Mouse (Mus musculus) limb, embryonic 13.5 days (tissue): ENCODE results near the gene Pard6a. TPM values are rescaled to one million over a fixed set of nuclear protein-coding genes. Genes with fewer than 3 reads are reported as not detected.
A peak's percentile ranks its signal among the peaks of the same experiment; 100 is the strongest.

Experiments
- ATAC-seq: fragments of 200-750 bp; cut with Nextera tagmentation; 2 replicates; pipeline ENCODE4 v1.8.0; 2017; ENCODE audit warnings: low read depth, moderate number of reproducible peaks, moderate TSS enrichment; ENCODE audit not compliant: low FRiP score
- H3K27ac ChIP-seq: fragments of 300-500 bp; sonication (generic); 2 replicates; pipeline ENCODE4 v1.5.1; 2015; ENCODE audit warnings: inconsistent platforms, mild to moderate bottlenecking, moderate library complexity
- H3K27me3 ChIP-seq: fragments of 300-500 bp; sonication (generic); 2 replicates; pipeline ENCODE4 v1.6.1; 2015; ENCODE audit warnings: mild to moderate bottlenecking, inconsistent platforms
- H3K36me3 ChIP-seq: fragments of 300-500 bp; sonication (generic); 2 replicates; pipeline ENCODE4 v1.6.1; 2015; ENCODE audit warnings: inconsistent platforms, mild to moderate bottlenecking, moderate library complexity
- H3K4me1 ChIP-seq: fragments of 300-500 bp; sonication (generic); 2 replicates; pipeline ENCODE4 v1.6.1; 2015; ENCODE audit warnings: inconsistent platforms
- H3K4me2 ChIP-seq: fragments of 300-500 bp; sonication (generic); replicated peaks from 2 replicates; pipeline ENCODE4 v1.6.1; 2015; ENCODE audit warnings: inconsistent platforms, mild to moderate bottlenecking, moderate library complexity
- H3K4me3 ChIP-seq: fragments of 300-500 bp; sonication (generic); 2 replicates; pipeline ENCODE4 v1.5.1; 2015; ENCODE audit warnings: moderate library complexity, mild to moderate bottlenecking, inconsistent platforms
- H3K9ac ChIP-seq: fragments of 300-500 bp; sonication (generic); 2 replicates; pipeline ENCODE4 v1.6.1; 2015; ENCODE audit warnings: mild to moderate bottlenecking, inconsistent platforms
- H3K9me3 ChIP-seq: fragments of 300-500 bp; sonication (generic); 2 replicates; pipeline ENCODE4 v1.6.1; 2016; ENCODE audit warnings: inconsistent platforms
- WGBS: fragments of 180-500 bp; shearing (Covaris S2); methylation state at CpG from one replicate; pipeline ENCODE4 v1.1.7; 2015; 5-methylcytosine and 5-hydroxymethylcytosine counted together
- polyA plus RNA-seq: library from polyadenylated mRNA; unstranded; fragments of >200 nt; fragmentation: Nextera tagmentation; extraction: Ambion mirVana; gene quantifications from 2 replicates; pipeline ENCODE4 v1.2.1, GENCODE M21; 2015

Pard6a gene
- polyA plus RNA-seq, 1 experiment from 2014 or later = 17.7 TPM

DNA sequence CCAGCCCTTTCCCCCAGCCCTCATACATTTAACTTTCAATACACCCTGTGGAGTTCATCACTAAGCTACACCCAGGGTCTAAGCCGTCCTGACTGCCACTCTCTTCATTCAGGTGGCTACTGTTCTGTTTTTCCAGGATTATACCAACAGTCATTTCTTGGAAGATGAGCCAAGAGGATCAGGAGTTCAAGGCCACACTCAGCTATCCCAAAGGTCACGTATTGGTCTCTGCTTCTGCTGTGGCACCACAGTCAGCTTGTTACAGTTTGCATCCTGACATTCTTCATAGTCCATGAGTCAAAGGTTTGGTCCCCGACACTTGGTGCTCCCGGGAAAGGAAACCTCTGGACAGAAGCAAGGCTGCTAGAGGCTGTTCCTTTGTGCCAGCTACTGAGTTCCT, 18.7 kb downstream of the Pard6a start:
- H3K4me3 ChIP-seq = no peak overlapping the region
- H3K4me1 ChIP-seq = 0 out of 2 replicates have a peak, but pooled peaks cover 5% of the 10 kb centered on the region
- WGBS = 89% methylated on average over 4 of the region's 4 CpGs
- no peak overlapping the region for H3K27ac ChIP-seq
- ATAC-seq = no peak
- peaks cover 43% of the 10 kb centered on the region for H3K36me3 ChIP-seq
- no peak overlapping the region for H3K9ac ChIP-seq
- no peaks in the 10 kb centered on the region for H3K9me3 ChIP-seq
- H3K4me2 ChIP-seq = no peak overlapping the region
- H3K27me3 ChIP-seq = no peaks in the 10 kb centered on the region

DNA sequence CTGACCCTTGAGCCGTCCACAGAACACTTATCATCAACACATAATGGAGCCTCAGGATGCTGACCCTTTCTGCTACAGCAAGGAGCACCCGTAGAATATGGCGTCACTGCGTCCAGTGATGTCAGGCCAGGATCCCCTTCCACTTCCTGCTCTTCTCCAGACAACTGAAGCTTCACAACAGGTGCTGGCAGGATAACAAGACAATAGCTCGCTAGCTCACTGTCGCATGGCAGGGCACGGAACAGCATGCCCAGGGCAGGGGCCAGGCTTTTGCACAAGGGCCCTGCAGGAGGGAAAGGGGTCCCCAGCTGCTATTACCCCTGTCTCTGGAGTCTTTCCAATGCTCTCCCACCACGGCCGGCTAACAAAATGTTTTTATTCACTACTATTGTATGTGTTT, 21.9 kb downstream of the Pard6a start:
- no peaks in the 10 kb centered on the region for H3K9me3 ChIP-seq
- H3K9ac ChIP-seq = no peak overlapping the region
- H3K27ac ChIP-seq = no peak overlapping the region
- H3K27me3 ChIP-seq = no peaks in the 10 kb centered on the region
- WGBS = 94% methylated on average over 9 of the region's 9 CpGs
- ATAC-seq = no peak
- no peak overlapping the region for H3K4me3 ChIP-seq
- peaks cover 51% of the 10 kb centered on the region for H3K36me3 ChIP-seq
- H3K4me2 ChIP-seq = no peak overlapping the region
- no peaks in the 10 kb centered on the region for H3K4me1 ChIP-seq

DNA sequence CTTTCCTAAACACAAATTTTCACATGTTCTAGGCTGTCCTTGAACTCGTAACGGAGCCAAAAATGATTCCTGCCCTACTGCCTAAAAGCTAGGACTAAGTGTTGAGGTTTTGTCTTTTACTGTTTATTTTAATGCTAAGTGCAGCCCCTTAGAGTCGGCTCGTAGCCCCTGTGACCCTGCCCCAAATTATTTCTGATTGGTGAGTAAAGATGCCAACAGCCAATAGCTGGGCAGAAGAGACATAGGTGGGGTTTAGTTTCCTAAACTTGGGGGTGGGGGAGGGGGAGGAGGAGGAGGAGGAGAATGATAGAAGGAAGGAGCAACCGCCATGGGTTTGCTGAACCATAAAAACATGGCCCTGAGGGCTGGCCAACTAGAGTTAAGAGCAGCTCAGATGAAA, 24.8 kb downstream of the Pard6a start:
- H3K9ac ChIP-seq = no peak overlapping the region
- no peak for ATAC-seq
- H3K27me3 ChIP-seq = no peaks in the 10 kb centered on the region
- no peak overlapping the region for H3K27ac ChIP-seq
- H3K4me2 ChIP-seq = no peak overlapping the region
- H3K4me3 ChIP-seq = no peak overlapping the region
- H3K9me3 ChIP-seq = no peaks in the 10 kb centered on the region
- H3K4me1 ChIP-seq = no peaks in the 10 kb centered on the region
- WGBS = 78% methylated on average over 5 of the region's 5 CpGs
- peaks cover 46% of the 10 kb centered on the region for H3K36me3 ChIP-seq

DNA sequence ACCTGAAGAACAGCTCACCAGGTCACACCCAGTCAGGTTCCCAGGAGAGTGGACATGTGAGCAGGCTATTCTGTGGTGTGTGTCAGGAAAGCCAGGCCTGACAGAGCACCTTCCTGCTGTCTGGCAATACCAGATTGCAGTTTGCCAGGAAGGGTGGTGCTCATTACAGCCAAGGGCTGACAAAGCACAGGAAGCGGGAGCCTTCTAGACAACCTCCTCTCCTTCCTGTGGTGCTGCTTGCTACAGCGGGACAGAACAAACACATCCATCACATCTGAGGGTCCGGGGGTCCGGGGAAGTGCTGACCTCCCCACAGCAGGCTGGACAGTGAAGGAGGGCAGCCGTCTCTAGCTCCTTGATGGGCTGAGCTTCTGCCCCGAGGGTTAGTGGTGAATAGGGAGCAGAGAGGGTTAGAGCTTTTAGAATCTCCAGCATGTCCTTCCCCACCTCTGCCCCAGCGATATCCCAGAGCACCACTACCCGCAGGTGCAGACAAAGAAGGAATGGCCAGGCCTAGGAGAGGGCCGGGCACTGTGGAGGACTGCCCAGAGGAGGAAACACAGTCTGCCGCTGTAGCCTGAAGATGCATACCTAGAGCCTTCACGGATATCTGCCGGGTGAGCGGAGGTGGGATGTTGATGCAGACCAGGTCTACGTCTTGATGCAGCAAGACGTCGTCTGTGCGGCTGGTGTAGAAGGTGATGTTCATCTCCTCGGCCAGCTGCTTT, 26.6 kb downstream of the Pard6a start:
- peaks cover 39% of the 10 kb centered on the region for H3K36me3 ChIP-seq
- H3K27me3 ChIP-seq = no peaks in the 10 kb centered on the region
- H3K27ac ChIP-seq = no peak overlapping the region
- WGBS = 85% methylated on average over 18 of the region's 18 CpGs
- H3K4me3 ChIP-seq = no peak overlapping the region
- no peaks in the 10 kb centered on the region for H3K4me1 ChIP-seq
- H3K9me3 ChIP-seq = no peaks in the 10 kb centered on the region
- no peak for ATAC-seq
- no peak overlapping the region for H3K9ac ChIP-seq
- no peak overlapping the region for H3K4me2 ChIP-seq

DNA sequence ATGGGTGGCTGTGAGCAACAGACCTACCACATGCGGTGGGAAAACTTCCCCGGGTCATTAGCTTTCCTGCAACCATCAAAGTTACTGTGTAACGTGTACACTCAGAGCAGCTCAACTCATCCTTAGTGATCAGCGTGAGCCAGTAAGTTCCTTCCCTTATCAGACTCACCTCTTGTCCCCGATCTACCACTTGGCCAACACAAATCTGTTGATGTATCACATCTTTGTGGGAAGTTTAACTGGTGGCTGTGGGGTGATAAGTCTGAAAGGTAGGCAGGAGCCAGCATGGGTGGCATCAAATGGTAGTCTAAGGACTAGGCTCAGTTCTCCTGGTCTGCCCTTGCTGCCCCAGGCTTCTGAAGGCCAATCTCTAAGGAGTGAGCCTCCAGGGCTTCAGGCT, 31.2 kb downstream of the Pard6a start:
- H3K4me2 ChIP-seq = no peak overlapping the region
- peaks cover 13% of the 10 kb centered on the region for H3K36me3 ChIP-seq
- no peak overlapping the region for H3K4me3 ChIP-seq
- H3K27ac ChIP-seq = no peak overlapping the region
- no peak overlapping the region for H3K9ac ChIP-seq
- WGBS = 92% methylated on average over 5 of the region's 5 CpGs
- no peak for ATAC-seq
- no peaks in the 10 kb centered on the region for H3K9me3 ChIP-seq
- H3K4me1 ChIP-seq = no peaks in the 10 kb centered on the region
- no peaks in the 10 kb centered on the region for H3K27me3 ChIP-seq

DNA sequence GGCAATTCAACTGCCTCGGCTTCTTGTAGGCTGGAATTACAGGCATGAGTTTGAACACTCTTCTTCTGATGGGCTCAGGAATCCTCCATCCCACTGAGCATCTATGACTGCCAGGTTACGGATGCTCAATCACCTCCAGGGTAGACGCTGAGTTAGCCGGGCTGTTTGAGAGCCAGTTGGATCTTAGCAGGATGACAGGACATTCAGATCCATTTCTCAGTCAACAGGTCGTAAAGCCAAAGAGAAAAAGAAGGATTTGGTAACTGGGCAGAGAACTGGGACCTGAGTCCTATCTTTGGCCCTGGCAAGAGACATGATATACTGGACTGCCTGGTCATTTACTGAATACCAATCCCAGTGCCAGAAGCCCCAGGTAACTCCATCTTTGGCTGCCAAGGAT, 38.3 kb downstream of the Pard6a start:
- Histone ChIP-seq H3K9ac (no peak overlapping the region), H3K36me3 (peaks cover 6% of the 10 kb centered on the region; the same call in 1 of the 2 replicates), H3K4me1 (peaks cover 12% of the 10 kb centered on the region), H3K9me3 (no peaks in the 10 kb centered on the region), H3K4me3 (no peak overlapping the region), H3K27ac (no peak overlapping the region), H3K4me2 (no peak overlapping the region), H3K27me3 (no peaks in the 10 kb centered on the region)
- no peak for ATAC-seq
- 78% methylated on average over 5 of the region's 5 CpGs for WGBS

DNA sequence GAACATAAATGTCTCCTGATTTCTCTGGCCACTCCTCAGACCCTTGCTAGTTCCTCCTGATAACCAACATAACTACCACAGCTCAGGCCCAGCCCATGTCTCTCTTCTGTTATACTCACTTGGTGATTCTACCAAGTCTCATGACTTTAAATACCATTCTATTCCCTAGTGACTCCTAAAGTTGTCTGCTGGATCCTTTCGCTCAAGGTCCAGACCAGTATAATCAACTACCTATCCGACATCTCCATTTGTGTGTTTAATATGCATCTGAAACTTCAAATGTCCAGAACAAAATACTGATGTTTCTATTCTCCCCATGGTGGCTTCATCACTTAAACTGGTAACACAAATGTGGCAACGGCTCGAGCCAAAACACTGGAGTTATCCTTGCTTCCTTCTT, 42.4 kb downstream of the Pard6a start:
- peaks cover 3% of the 10 kb centered on the region; the same call in 1 of the 2 replicates for H3K36me3 ChIP-seq
- H3K9ac ChIP-seq = no peak overlapping the region; the same call in 1 of the 2 replicates
- no peak for ATAC-seq
- no peak overlapping the region for H3K4me3 ChIP-seq
- no peaks in the 10 kb centered on the region for H3K27me3 ChIP-seq
- no peaks in the 10 kb centered on the region for H3K9me3 ChIP-seq
- H3K27ac ChIP-seq = no peak overlapping the region
- WGBS = 79% methylated on average over 4 of the region's 4 CpGs
- no peak overlapping the region for H3K4me2 ChIP-seq
- peaks cover 17% of the 10 kb centered on the region for H3K4me1 ChIP-seq

DNA sequence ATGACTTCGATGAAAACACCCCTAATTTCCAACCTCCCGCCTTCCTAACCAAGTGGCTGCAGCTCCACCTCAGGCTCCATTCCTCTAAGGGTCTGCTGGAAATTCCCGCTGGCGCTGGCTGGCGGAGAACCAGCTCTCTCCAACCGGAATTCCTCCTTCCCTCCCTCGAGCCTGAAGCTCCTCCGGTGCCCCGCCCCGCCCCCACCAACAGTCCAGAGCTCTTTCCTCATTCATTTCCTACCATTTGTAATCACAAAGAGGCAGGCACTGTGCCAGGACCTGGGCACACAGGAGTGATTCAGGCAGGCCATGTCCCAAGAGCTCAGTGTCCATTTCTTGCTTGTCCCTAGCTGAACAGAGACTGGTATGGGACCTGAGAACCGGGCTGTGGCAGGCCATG, 49.7 kb downstream of the Pard6a start:
- H3K4me1 ChIP-seq = peaks cover 29% of the 10 kb centered on the region
- H3K4me3 ChIP-seq = no peak overlapping the region
- peak overlapping the region; percentile 2; the same call in 1 of the 2 replicates for H3K9ac ChIP-seq
- ATAC-seq = no peak
- 10% methylated on average over 11 of the region's 11 CpGs for WGBS
- peak overlapping the region; percentile 36 for H3K4me2 ChIP-seq
- H3K27me3 ChIP-seq = no peaks in the 10 kb centered on the region
- H3K9me3 ChIP-seq = no peaks in the 10 kb centered on the region
- H3K27ac ChIP-seq = no peak overlapping the region; the same call in 1 of the 2 replicates
- no peaks in the 10 kb centered on the region for H3K36me3 ChIP-seq

Other genes starting within 250 kb of the Pard6a start
- gene Tppp3, start 229.6 kb upstream of the Pard6a start, polyA plus RNA-seq = 65.4 and 71.1 TPM in 2 replicates
- 42.5 and 45.3 TPM in 2 replicates for gene Zdhhc1, start 204.2 kb upstream of the Pard6a start, polyA plus RNA-seq
- gene Hsd11b2, start 182.4 kb upstream of the Pard6a start, polyA plus RNA-seq = 5.9 and 7.6 TPM in 2 replicates
- 82.5 and 83.5 TPM in 2 replicates for gene Atp6v0d1, start 135.1 kb upstream of the Pard6a start, polyA plus RNA-seq
- 20.1 and 20.2 TPM in 2 replicates for gene Ripor1, start 95.9 kb upstream of the Pard6a start, polyA plus RNA-seq
- 140 and 142 TPM in 2 replicates for gene Ctcf, start 64.6 kb upstream of the Pard6a start, polyA plus RNA-seq
- gene Agrp, start 63.8 kb upstream of the Pard6a start, polyA plus RNA-seq = 1.9 and 2.0 TPM in 2 replicates
- 0.55 and 0.77 TPM in 2 replicates for gene Carmil2, start 14.9 kb upstream of the Pard6a start, polyA plus RNA-seq
- 81.5 and 83.9 TPM in 2 replicates for gene Acd, start within 50 bp of the Pard6a start, polyA plus RNA-seq
- gene 4933405L10Rik, start 6.5 kb downstream of the Pard6a start, polyA plus RNA-seq = 0.36 TPM in 1 of 2 replicates, not detected in the other
- gene Enkd1, start 7.1 kb downstream of the Pard6a start, polyA plus RNA-seq = 30.8 and 32.2 TPM in 2 replicates
- gene Gfod2, start 57.5 kb downstream of the Pard6a start, polyA plus RNA-seq = 27.4 and 28.4 TPM in 2 replicates
- 15.1 and 16.2 TPM in 2 replicates for gene Ranbp10, start 126.2 kb downstream of the Pard6a start, polyA plus RNA-seq
- gene Tsnaxip1, start 126.6 kb downstream of the Pard6a start, polyA plus RNA-seq = 0.20 and 0.27 TPM in 2 replicates
- 52.1 and 54.6 TPM in 2 replicates for gene Cenpt, start 152.1 kb downstream of the Pard6a start, polyA plus RNA-seq
- gene Thap11, start 154.0 kb downstream of the Pard6a start, polyA plus RNA-seq = 79.0 and 83.0 TPM in 2 replicates
- 253 and 274 TPM in 2 replicates for gene Nutf2, start 159.4 kb downstream of the Pard6a start, polyA plus RNA-seq
- gene Edc4, start 179.7 kb downstream of the Pard6a start, polyA plus RNA-seq = 54.6 and 61.5 TPM in 2 replicates
- 0.60 TPM in 1 of 2 replicates, not detected in the other for gene Nrn1l, start 192.4 kb downstream of the Pard6a start, polyA plus RNA-seq
- 45.9 and 46.2 TPM in 2 replicates for gene Pskh1, start 199.3 kb downstream of the Pard6a start, polyA plus RNA-seq
- gene Ctrl, start 232.7 kb downstream of the Pard6a start, polyA plus RNA-seq = 1.4 and 1.7 TPM in 2 replicates
- gene Psmb10, start 237.3 kb downstream of the Pard6a start, polyA plus RNA-seq = 29.2 and 32.0 TPM in 2 replicates
- 2.8 TPM in 2 replicates for gene Lcat, start 242.2 kb downstream of the Pard6a start, polyA plus RNA-seq